Mouse (Mus musculus): ENCODE data around the gene Fam13c.

Fam13c gene

GRCm38 (mm10) chr10:70458574-70459263 lies 18.4 kb downstream of the Fam13c start:
- no peak for ATAC-seq (ENCODE audit: insufficient number of reproducible peaks, low FRiP score, low TSS enrichment)

- 0 out of 2 replicates have a peak, but pooled peaks have one; percentile 56 for ATAC-seq (ENCODE audit: insufficient number of reproducible peaks, low FRiP score, low TSS enrichment)
These were observed 25.4 kb downstream of the Fam13c start for GRCm38 (mm10) chr10:70465638-70466037.

GRCm38 (mm10) chr10:70470836-70471235 lies 30.6 kb downstream of the Fam13c start:
- no peak for ATAC-seq (ENCODE audit: insufficient number of reproducible peaks, low FRiP score, low TSS enrichment)

- ATAC-seq (ENCODE audit: insufficient number of reproducible peaks, low FRiP score, low TSS enrichment): 0 out of 2 replicates have a peak, but pooled peaks have one; percentile 64
These were observed 37.5 kb downstream of the Fam13c start for GRCm38 (mm10) chr10:70477741-70478145.

GRCm38 (mm10) chr10:70483736-70484135 lies 43.5 kb downstream of the Fam13c start:
- no peak for ATAC-seq (ENCODE audit: insufficient number of reproducible peaks, low FRiP score, low TSS enrichment)

GRCm38 (mm10) chr10:70484568-70485286 lies 44.4 kb downstream of the Fam13c start:
- ATAC-seq (ENCODE audit: insufficient number of reproducible peaks, low FRiP score, low TSS enrichment): no peak

- no peak for ATAC-seq (ENCODE audit: insufficient number of reproducible peaks, low FRiP score, low TSS enrichment)
These were observed 45.0 kb downstream of the Fam13c start for GRCm38 (mm10) chr10:70485287-70485612.

- no peak for ATAC-seq (ENCODE audit: insufficient number of reproducible peaks, low FRiP score, low TSS enrichment)
These were observed 46.4 kb downstream of the Fam13c start for GRCm38 (mm10) chr10:70486651-70487050.

- ATAC-seq (ENCODE audit: insufficient number of reproducible peaks, low FRiP score, low TSS enrichment): no peak
These were observed 53.6 kb downstream of the Fam13c start for GRCm38 (mm10) chr10:70493891-70494290.

GRCm38 (mm10) chr10:70494441-70494840 lies 54.2 kb downstream of the Fam13c start:
- no peak for ATAC-seq (ENCODE audit: insufficient number of reproducible peaks, low FRiP score, low TSS enrichment)

GRCm38 (mm10) chr10:70495106-70496104 lies 55.1 kb downstream of the Fam13c start:
- ATAC-seq (ENCODE audit: insufficient number of reproducible peaks, low FRiP score, low TSS enrichment): no peak

GRCm38 (mm10) chr10:70496938-70497337 lies 56.7 kb downstream of the Fam13c start:
- no peak for ATAC-seq (ENCODE audit: insufficient number of reproducible peaks, low FRiP score, low TSS enrichment)

GRCm38 (mm10) chr10:70498328-70498727 lies 58.0 kb downstream of the Fam13c start:
- ATAC-seq (ENCODE audit: insufficient number of reproducible peaks, low FRiP score, low TSS enrichment): no peak

- no peak for ATAC-seq (ENCODE audit: insufficient number of reproducible peaks, low FRiP score, low TSS enrichment)
These were observed 59.0 kb downstream of the Fam13c start for GRCm38 (mm10) chr10:70499246-70499645.

- ATAC-seq (ENCODE audit: insufficient number of reproducible peaks, low FRiP score, low TSS enrichment): no peak
These were observed 64.6 kb downstream of the Fam13c start for GRCm38 (mm10) chr10:70504871-70505270.

GRCm38 (mm10) chr10:70505395-70505794 lies 65.1 kb downstream of the Fam13c start:
- ATAC-seq (ENCODE audit: insufficient number of reproducible peaks, low FRiP score, low TSS enrichment): no peak

- no peak for ATAC-seq (ENCODE audit: insufficient number of reproducible peaks, low FRiP score, low TSS enrichment)
These were observed 65.6 kb downstream of the Fam13c start for GRCm38 (mm10) chr10:70505842-70506241.

- ATAC-seq (ENCODE audit: insufficient number of reproducible peaks, low FRiP score, low TSS enrichment): peak; percentile 79
These were observed 66.4 kb downstream of the Fam13c start for GRCm38 (mm10) chr10:70506499-70507168.

- no peak for ATAC-seq (ENCODE audit: insufficient number of reproducible peaks, low FRiP score, low TSS enrichment)
These were observed 67.6 kb downstream of the Fam13c start for GRCm38 (mm10) chr10:70507880-70508279.

GRCm38 (mm10) chr10:70514848-70515247 lies 74.6 kb downstream of the Fam13c start:
- ATAC-seq (ENCODE audit: insufficient number of reproducible peaks, low FRiP score, low TSS enrichment): no peak

Data from cerebellum, adult (tissue).